Mouse (Mus musculus) layer of hippocampus, adult 11-12 months (tissue): ENCODE measurements around the gene Taar8c.

Source experiments
- DNase-seq: peaks from one replicate; pipeline ENCODE4 v3.0.0; 2022; ENCODE audit warnings: low spot score

The Taar8c gene

DNA sequence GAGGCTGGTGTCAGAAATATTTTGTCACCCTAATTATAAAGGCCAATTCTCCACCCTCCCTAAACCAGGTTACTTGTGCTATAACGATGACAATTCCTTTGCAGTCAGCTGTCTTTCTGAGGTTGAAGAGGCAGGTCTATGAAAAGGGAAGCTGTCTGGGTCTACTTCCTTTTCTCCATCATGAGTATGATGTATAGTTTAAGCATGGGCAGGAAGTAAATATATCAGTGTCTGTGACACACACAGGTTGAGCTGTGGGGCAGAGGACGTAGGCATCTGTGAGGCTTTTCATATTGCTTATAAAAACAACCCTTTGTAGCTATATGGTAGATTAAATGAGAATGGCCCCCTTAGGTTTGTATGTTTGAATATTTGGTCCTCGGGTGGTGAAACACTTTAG lies 42.7 kb downstream of the Taar8c start:
- no peak for DNase-seq

DNA sequence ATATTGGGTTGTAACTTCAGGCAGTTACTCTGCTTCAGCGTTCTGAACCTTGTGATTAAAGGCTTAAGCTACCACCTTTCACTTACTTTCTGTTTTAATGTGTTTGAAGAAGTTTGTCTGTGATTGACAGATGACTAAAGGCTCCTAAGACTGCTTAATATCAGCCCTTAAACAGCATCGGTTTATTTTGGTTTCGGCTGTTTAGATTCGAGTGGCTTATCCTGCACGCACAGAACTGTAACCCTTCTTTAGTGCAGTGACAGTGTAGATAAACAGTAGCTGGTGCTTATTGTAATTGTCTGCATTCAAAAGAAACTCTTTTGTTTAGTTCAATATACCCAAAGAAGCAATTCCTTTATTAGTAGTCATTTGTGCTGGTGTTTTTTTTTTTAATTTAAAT lies 49.7 kb downstream of the Taar8c start:
- no peak for DNase-seq
